8 mouse cellular contexts compared by ENCODE assay signal in the genomic region with DNA sequence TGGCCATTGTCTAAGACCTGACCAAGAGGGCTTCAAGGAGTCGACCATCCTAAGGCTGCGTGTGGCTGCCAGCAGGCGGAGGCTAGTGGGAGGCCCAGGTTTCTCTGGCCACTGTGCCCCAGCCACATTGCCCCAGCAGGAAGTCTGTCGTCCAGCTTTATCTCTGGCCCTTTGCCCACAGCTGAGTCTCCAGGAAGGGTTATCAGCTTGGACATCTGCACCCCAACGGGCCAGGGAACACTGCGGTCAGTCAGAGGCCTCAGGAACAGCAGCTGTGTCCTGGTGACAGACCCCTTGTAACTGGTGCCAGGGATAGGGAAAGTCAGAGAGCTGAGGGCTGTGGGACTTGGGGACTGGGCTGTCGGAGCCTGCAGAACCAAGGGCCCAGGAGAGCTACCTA.
DNase-seq lines count a peak whose midpoint lies in the region; ATAC-seq lines count a peak whose summit lies in the region.

No protein-coding gene starts in this region.

- H3K4me3 ChIP-seq in embryonic facial prominence, embryonic 12.5 days, result no peak overlapping the region
- H3K4me3 ChIP-seq in lung, embryonic 16.5 days (ENCODE audit: low read length), result no peak overlapping the region
- no peak overlapping the region for H3K4me3 ChIP-seq in midbrain, embryonic 14.5 days (replicated peaks; ENCODE audit: low read depth, low read length)

- 68% methylated on average over 7 of the region's 7 CpGs for WGBS in embryonic facial prominence, embryonic 12.5 days
- 40% methylated on average over 7 of the region's 7 CpGs for WGBS in lung, embryonic 16.5 days
- WGBS in midbrain, embryonic 14.5 days, result 51% methylated on average over 7 of the region's 7 CpGs

- no peak overlapping the region for H3K9ac ChIP-seq in embryonic facial prominence, embryonic 12.5 days
- no peak overlapping the region for H3K9ac ChIP-seq in lung, embryonic 16.5 days (ENCODE audit: low read length)
- H3K9ac ChIP-seq in midbrain, embryonic 14.5 days (replicated peaks; ENCODE audit: low read length), result no peak overlapping the region

- ATAC-seq in embryonic facial prominence, embryonic 12.5 days (ENCODE audit: insufficient number of reproducible peaks, insufficient read depth, low FRiP score, low TSS enrichment), result no peak
- peak; percentile 21 for ATAC-seq in lung, embryonic 16.5 days (ENCODE audit: low read depth)
- ATAC-seq in midbrain, embryonic 14.5 days (ENCODE audit: low FRiP score, low TSS enrichment), result no peak

- no peaks in the 10 kb centered on the region for H3K9me3 ChIP-seq in embryonic facial prominence, embryonic 12.5 days
- H3K9me3 ChIP-seq in lung, embryonic 16.5 days (ENCODE audit: control insufficient read depth, low read length), result no peaks in the 10 kb centered on the region
- H3K9me3 ChIP-seq in midbrain, embryonic 14.5 days (ENCODE audit: control insufficient read depth, low read length), result no peaks in the 10 kb centered on the region

- no peaks in the 10 kb centered on the region for H3K27me3 ChIP-seq in embryonic facial prominence, embryonic 12.5 days
- H3K27me3 ChIP-seq in lung, embryonic 16.5 days (ENCODE audit: control insufficient read depth, insufficient read depth, low read depth, low read length), result no peaks in the 10 kb centered on the region
- H3K27me3 ChIP-seq in midbrain, embryonic 14.5 days (ENCODE audit: control insufficient read depth, insufficient read depth, low read length), result no peaks in the 10 kb centered on the region

- no peak overlapping the region for H3K4me2 ChIP-seq in embryonic facial prominence, embryonic 12.5 days (replicated peaks)
- no peak overlapping the region for H3K4me2 ChIP-seq in lung, embryonic 16.5 days (ENCODE audit: low read depth, low read length)
- no peak overlapping the region for H3K4me2 ChIP-seq in midbrain, embryonic 14.5 days (ENCODE audit: low read length)

- H3K27ac ChIP-seq in embryonic facial prominence, embryonic 12.5 days, result peak overlapping the region; percentile 68; the same call in 1 of the 2 replicates
- H3K27ac ChIP-seq in lung, embryonic 16.5 days (ENCODE audit: low read length), result peak overlapping the region; percentile 92; the same call in 1 of the 2 replicates
- no peak overlapping the region for H3K27ac ChIP-seq in midbrain, embryonic 14.5 days (replicated peaks; ENCODE audit: low read depth, low read length)

- no peaks in the 10 kb centered on the region for H3K36me3 ChIP-seq in embryonic facial prominence, embryonic 12.5 days
- no peaks in the 10 kb centered on the region for H3K36me3 ChIP-seq in lung, embryonic 16.5 days (ENCODE audit: control insufficient read depth, insufficient read depth, low read length)
- H3K36me3 ChIP-seq in midbrain, embryonic 14.5 days (ENCODE audit: control insufficient read depth, insufficient read depth, low read length), result no peaks in the 10 kb centered on the region

- H3K4me1 ChIP-seq in embryonic facial prominence, embryonic 12.5 days, result peaks cover 40% of the 10 kb centered on the region
- peaks cover 54% of the 10 kb centered on the region for H3K4me1 ChIP-seq in lung, embryonic 16.5 days (replicated peaks; ENCODE audit: control insufficient read depth, insufficient read depth, low read length)
- H3K4me1 ChIP-seq in midbrain, embryonic 14.5 days (ENCODE audit: control insufficient read depth, insufficient read depth, low read length), result peaks cover 24% of the 10 kb centered on the region

- peak; percentile 83 for DNase-seq in spleen, adult 12 weeks (ENCODE audit: low spot score)
- no peak for DNase-seq in spleen, adult 18-20 months
- peak; percentile 85 for DNase-seq in kidney, adult 11 months
- DNase-seq in Muller cell, postnatal 12 days (ENCODE audit: inconsistent ontology term), result no peak
- DNase-seq in ovary, postnatal 10 days (ENCODE audit: low spot score), result no peak
- DNase-seq in midbrain, embryonic 14.5 days, result no peak

Comparison
In these comparisons a context has a peak if more than half of its experiments do, and no peak if none do; other contexts are left out.
1. DNase-seq: peak in spleen, adult 12 weeks (single experiment) and kidney, adult 11 months (single experiment); none in spleen, adult 18-20 months (0 of 2), Muller cell, postnatal 12 days (single experiment), ovary, postnatal 10 days (single experiment) and midbrain, embryonic 14.5 days (single experiment).